Mouse (Mus musculus) adrenal gland, adult 2 months (tissue): ENCODE measurements around the gene Fam3b. TPM values are rescaled to one million over a fixed set of nuclear protein-coding genes. Genes with fewer than 3 reads are reported as not detected.

ENCODE experiments used
- DNase-seq: peaks from one replicate; pipeline ENCODE4 v3.0.0; 2021
- long read RNA-seq: library from polyadenylated mRNA; stranded (forward); transcript quantifications from one replicate; pipeline ENCODE4 v2.0.0, GENCODE M21; 2021
- polyA plus RNA-seq: library from polyadenylated mRNA; depleted of rRNA; stranded (reverse); fragments of >200 nt; gene quantifications from 2 replicates; pipeline ENCODE4 v1.2.3, GENCODE M21; 2012; rRNA removed
- total RNA-seq, 2 experiments: library from RNA; stranded (reverse); gene quantifications; 2 replicates each; pipeline ENCODE4 v1.2.3; 2021

The Fam3b gene
- not detected for total RNA-seq
- polyA plus RNA-seq, result not detected in 2 replicates
- long read RNA-seq, result 0 reads

- DNase-seq, result no peak
Observed at GRCm38 (mm10) chr16:97514099-97514940, at the start of gene Fam3b. Gene Fam3b, minus strand, starts transcription at chr16:97514816.

GRCm38 (mm10) chr16:97544340-97544739 lies 29.7 kb upstream of the Fam3b start:
- DNase-seq, result no peak

GRCm38 (mm10) chr16:97536859-97537258 lies 22.2 kb upstream of the Fam3b start:
- DNase-seq, result no peak

GRCm38 (mm10) chr16:97535808-97536413 lies 21.3 kb upstream of the Fam3b start:
- DNase-seq, result peak; percentile 75

- peak; percentile 81 for DNase-seq
Observed at GRCm38 (mm10) chr16:97534876-97535461, 20.4 kb upstream of the Fam3b start.

GRCm38 (mm10) chr16:97534448-97534847 lies 19.8 kb upstream of the Fam3b start:
- no peak for DNase-seq

- DNase-seq, result no peak
Observed at GRCm38 (mm10) chr16:97533751-97534150, 19.1 kb upstream of the Fam3b start.

- peak; percentile 50 for DNase-seq
Observed at GRCm38 (mm10) chr16:97533126-97533525, 18.5 kb upstream of the Fam3b start.

- DNase-seq, result no peak
Observed at GRCm38 (mm10) chr16:97529241-97529640, 14.6 kb upstream of the Fam3b start.

GRCm38 (mm10) chr16:97523024-97523423 lies 8.4 kb upstream of the Fam3b start:
- DNase-seq, result peak; percentile 49

GRCm38 (mm10) chr16:97521983-97522382 lies 7.4 kb upstream of the Fam3b start:
- DNase-seq, result no peak

GRCm38 (mm10) chr16:97516341-97516740 lies 1.7 kb upstream of the Fam3b start:
- DNase-seq, result no peak

- no peak for DNase-seq
Observed at GRCm38 (mm10) chr16:97512347-97512751, 2.3 kb downstream of the Fam3b start.

- DNase-seq, result peak; percentile 41
Observed at GRCm38 (mm10) chr16:97511495-97511894, 3.1 kb downstream of the Fam3b start.

GRCm38 (mm10) chr16:97510849-97511248 lies 3.8 kb downstream of the Fam3b start:
- no peak for DNase-seq

GRCm38 (mm10) chr16:97507783-97508182 lies 6.8 kb downstream of the Fam3b start:
- DNase-seq, result no peak

GRCm38 (mm10) chr16:97504793-97505192 lies 9.8 kb downstream of the Fam3b start:
- no peak for DNase-seq

GRCm38 (mm10) chr16:97503849-97504248 lies 10.8 kb downstream of the Fam3b start:
- DNase-seq, result no peak

GRCm38 (mm10) chr16:97500901-97501300 lies 13.7 kb downstream of the Fam3b start:
- no peak for DNase-seq

- DNase-seq, result no peak
Observed at GRCm38 (mm10) chr16:97499450-97499849, 15.2 kb downstream of the Fam3b start.

- DNase-seq, result no peak
Observed at GRCm38 (mm10) chr16:97498139-97498538, 16.5 kb downstream of the Fam3b start.

GRCm38 (mm10) chr16:97497682-97498081 lies 16.9 kb downstream of the Fam3b start:
- DNase-seq, result no peak

- no peak for DNase-seq
Observed at GRCm38 (mm10) chr16:97496026-97496425, 18.6 kb downstream of the Fam3b start.
